ENCODE assay signal across 12 mouse cellular contexts in genomic region chr15:82277591-82277990, GRCm38 (mm10). TPM values are rescaled to one million over a fixed set of nuclear protein-coding genes. Genes with fewer than 3 reads are reported as not detected.
DNase-seq lines count a peak whose midpoint lies in the region; ATAC-seq and TF ChIP-seq lines count a peak whose summit lies in the region.
"Had no signal": no experiment of that assay in that cellular context is flagged by ENCODE, and none has a peak within 500 bp of the region (broad histone marks: within the 10 kb centered on the region; RNA-seq: fewer than 3 reads in every experiment).

No protein-coding gene starts in this region.

- DNase-seq in cerebellum, adult 2 months = peak; percentile 90 to 95
- DNase-seq in hindbrain, embryonic 10.5 days (ENCODE audit: low spot score) = no peak
- no peak for DNase-seq in retina, postnatal 1 day
- no peak for DNase-seq in heart, embryonic 10.5 days (ENCODE audit: low spot score)
- DNase-seq in kidney, postnatal 4 days = no peak
- no peak for DNase-seq in embryo, embryonic 10 days (ENCODE audit: low spot score)

- no peaks in the 10 kb centered on the region for H3K27me3 ChIP-seq in cerebellum, adult 2 months (ENCODE audit: control insufficient read depth, insufficient read depth, low read length)
- peaks cover 29% of the 10 kb centered on the region for H3K27me3 ChIP-seq in hindbrain, embryonic 10.5 days (ENCODE audit: insufficient read depth, poor library complexity, severe bottlenecking)
- H3K27me3 ChIP-seq in midbrain, embryonic 13.5 days = peaks cover 11% of the 10 kb centered on the region
- H3K27me3 ChIP-seq in heart, embryonic 10.5 days (ENCODE audit: insufficient read depth, poor library complexity, severe bottlenecking) = peaks cover 59% of the 10 kb centered on the region

- peak; percentile 33; the same call in 1 of the 2 replicates for TF ChIP-seq POLR2A in cerebellum, adult 2 months (IDR thresholded peaks at IDR 0.05; ENCODE audit: borderline replicate concordance, insufficient read depth, low read length)

- H3K27ac ChIP-seq in cerebellum, adult 2 months (ENCODE audit: insufficient read depth, low read length) = peak overlapping the region; percentile 93
- 0 out of 2 replicates have a peak overlapping the region, but pooled peaks have one; percentile 9 for H3K27ac ChIP-seq in hindbrain, embryonic 10.5 days
- peak overlapping the region; percentile 27; the same call in 1 of the 2 replicates for H3K27ac ChIP-seq in midbrain, embryonic 13.5 days
- H3K27ac ChIP-seq in heart, embryonic 10.5 days = no peak overlapping the region
- H3K27ac ChIP-seq: heart, embryonic 15.5 days had no signal

- peaks cover 45% of the 10 kb centered on the region for H3K4me1 ChIP-seq in cerebellum, adult 2 months (ENCODE audit: control insufficient read depth, insufficient read depth, low read length)
- H3K4me1 ChIP-seq in hindbrain, embryonic 10.5 days (replicated peaks) = peaks cover 46% of the 10 kb centered on the region
- H3K4me1 ChIP-seq in midbrain, embryonic 13.5 days (replicated peaks) = peaks cover 44% of the 10 kb centered on the region
- H3K4me1 ChIP-seq in heart, embryonic 10.5 days = peaks cover 24% of the 10 kb centered on the region

- 14% methylated on average over 5 of the region's 5 CpGs for WGBS in cerebellum, adult 2 months
- 91% methylated on average over 5 of the region's 5 CpGs for WGBS in hindbrain, embryonic 10.5 days
- 82% methylated on average over 5 of the region's 5 CpGs for whole genome bisulfite sequencing in midbrain, embryonic 13.5 days
- WGBS in heart, embryonic 10.5 days = 59% methylated on average over 5 of the region's 5 CpGs

- H3K4me2 ChIP-seq in midbrain, embryonic 13.5 days (replicated peaks) = peak overlapping the region; percentile 98
- H3K4me2 ChIP-seq: heart, embryonic 15.5 days had no signal

- H3K36me3 ChIP-seq in hindbrain, embryonic 10.5 days = peaks cover 59% of the 10 kb centered on the region
- H3K36me3 ChIP-seq in midbrain, embryonic 13.5 days = peaks cover 48% of the 10 kb centered on the region
- 0 out of 2 replicates have a peak, but pooled peaks cover 3% of the 10 kb centered on the region for H3K36me3 ChIP-seq in heart, embryonic 10.5 days
- H3K36me3 ChIP-seq: heart, embryonic 15.5 days had no signal

- TF ChIP-seq CTCF in cerebellum, adult 2 months (IDR thresholded peaks at IDR 0.05; ENCODE audit: borderline replicate concordance, insufficient read depth, low read depth, low read length) = no peak

- peak overlapping the region; percentile 93 for H3K4me3 ChIP-seq in cerebellum, adult 2 months (replicated peaks; ENCODE audit: insufficient read depth, low read depth, low read length)
- peak overlapping the region; percentile 85; the same call in 1 of the 2 replicates for H3K4me3 ChIP-seq in hindbrain, embryonic 10.5 days
- H3K4me3 ChIP-seq in midbrain, embryonic 13.5 days (replicated peaks) = peak overlapping the region; percentile 89
- H3K4me3 ChIP-seq in heart, embryonic 10.5 days = no peak overlapping the region
- H3K4me3 ChIP-seq: heart, embryonic 15.5 days had no signal

- H3K9ac ChIP-seq in midbrain, embryonic 13.5 days (replicated peaks) = peak overlapping the region; percentile 96
- H3K9ac ChIP-seq: heart, embryonic 15.5 days had no signal

- no peaks in the 10 kb centered on the region for H3K9me3 ChIP-seq in hindbrain, embryonic 10.5 days
- no peaks in the 10 kb centered on the region for H3K9me3 ChIP-seq in midbrain, embryonic 13.5 days
- no peaks in the 10 kb centered on the region for H3K9me3 ChIP-seq in heart, embryonic 10.5 days
- H3K9me3 ChIP-seq: heart, embryonic 15.5 days had no signal

- peak; percentile 69 for ATAC-seq in cerebellum, adult (ENCODE audit: insufficient number of reproducible peaks, low FRiP score, low TSS enrichment)
- no peak for ATAC-seq in midbrain, embryonic 13.5 days

RNA-seq across cellular contexts. Expression of gene Sept3, which starts 2.9 kb away (rescaled TPM):
- polyA plus RNA-seq in cerebellum, adult 2 months (2012; rRNA removed) = 306 and 367 TPM in 2 replicates
- 72.8 and 111 TPM in 2 replicates for polyA plus RNA-seq in hindbrain, embryonic 10.5 days (2016; fragmentation: Nextera tagmentation; extraction: Ambion mirVana)
- 341 and 349 TPM in 2 replicates for polyA plus RNA-seq in midbrain, embryonic 13.5 days (2015; fragmentation: Nextera tagmentation; extraction: Ambion mirVana)
- polyA plus RNA-seq in heart, embryonic 10.5 days (2016; fragmentation: Nextera tagmentation; extraction: Ambion mirVana) = 3.7 and 14.0 TPM in 2 replicates

RNA-seq across cellular contexts. Expression of gene Wbp2nl, which starts 21.2 kb away (rescaled TPM):
- not detected in 2 replicates for polyA plus RNA-seq in cerebellum, adult 2 months (2012; rRNA removed)
- polyA plus RNA-seq in hindbrain, embryonic 10.5 days (2016; fragmentation: Nextera tagmentation; extraction: Ambion mirVana) = 0.19 TPM in 1 of 2 replicates, not detected in the other
- not detected in 2 replicates for polyA plus RNA-seq in midbrain, embryonic 13.5 days (2015; fragmentation: Nextera tagmentation; extraction: Ambion mirVana)
- 0.28 and 0.65 TPM in 2 replicates for polyA plus RNA-seq in heart, embryonic 10.5 days (2016; fragmentation: Nextera tagmentation; extraction: Ambion mirVana)
- polyA plus RNA-seq: urinary bladder, adult 2 months had no signal

RNA-seq across cellular contexts. Expression of gene 1500009C09Rik, which starts 25.4 kb away (rescaled TPM):
- 195 and 218 TPM in 2 replicates for polyA plus RNA-seq in cerebellum, adult 2 months (2012; rRNA removed)
- 0.17 and 1.5 TPM in 2 replicates for polyA plus RNA-seq in hindbrain, embryonic 10.5 days (2016; fragmentation: Nextera tagmentation; extraction: Ambion mirVana)
- 9.6 and 9.7 TPM in 2 replicates for polyA plus RNA-seq in midbrain, embryonic 13.5 days (2015; fragmentation: Nextera tagmentation; extraction: Ambion mirVana)
- polyA plus RNA-seq in heart, embryonic 10.5 days (2016; fragmentation: Nextera tagmentation; extraction: Ambion mirVana) = not detected in 2 replicates
- polyA plus RNA-seq: heart, embryonic 15.5 days; kidney, embryonic 16.5 days; lung, embryonic 16.5 days had no signal

RNA-seq across cellular contexts. Expression of gene Cenpm, which starts 33.0 kb away (rescaled TPM):
- polyA plus RNA-seq in cerebellum, adult 2 months (2012; rRNA removed) = 3.2 and 3.6 TPM in 2 replicates
- polyA plus RNA-seq in hindbrain, embryonic 10.5 days (2016; fragmentation: Nextera tagmentation; extraction: Ambion mirVana) = 86.2 and 92.6 TPM in 2 replicates
- 28.6 and 30.4 TPM in 2 replicates for polyA plus RNA-seq in midbrain, embryonic 13.5 days (2015; fragmentation: Nextera tagmentation; extraction: Ambion mirVana)
- 58.1 and 66.3 TPM in 2 replicates for polyA plus RNA-seq in heart, embryonic 10.5 days (2016; fragmentation: Nextera tagmentation; extraction: Ambion mirVana)

RNA-seq across cellular contexts. Expression of gene Tnfrsf13c, which starts 53.4 kb away (rescaled TPM):
- 0.89 and 0.93 TPM in 2 replicates for polyA plus RNA-seq in cerebellum, adult 2 months (2012; rRNA removed)
- polyA plus RNA-seq in hindbrain, embryonic 10.5 days (2016; fragmentation: Nextera tagmentation; extraction: Ambion mirVana) = 0.18 and 0.46 TPM in 2 replicates
- not detected in 2 replicates for polyA plus RNA-seq in midbrain, embryonic 13.5 days (2015; fragmentation: Nextera tagmentation; extraction: Ambion mirVana)
- 0.20 TPM in 1 of 2 replicates, not detected in the other for polyA plus RNA-seq in heart, embryonic 10.5 days (2016; fragmentation: Nextera tagmentation; extraction: Ambion mirVana)
- polyA plus RNA-seq: heart, embryonic 15.5 days; lung, embryonic 16.5 days had no signal

Comparison
In these comparisons a context has a peak if more than half of its experiments do, and no peak if none do; other contexts are left out.
1. DNase-seq: peak in cerebellum, adult 2 months (2 of 2); none in hindbrain, embryonic 10.5 days (single experiment), retina, postnatal 1 day (single experiment), heart, embryonic 10.5 days (single experiment), kidney, postnatal 4 days (0 of 2) and embryo, embryonic 10 days (single experiment).
2. RNA of gene 1500009C09Rik, which starts 25.4 kb away (polyA plus RNA-seq): 195 to 218 TPM in cerebellum, adult 2 months; 9.6 to 9.7 TPM in midbrain, embryonic 13.5 days, 0.17 to 1.5 TPM in hindbrain, embryonic 10.5 days and not detected in heart, embryonic 10.5 days; every median in the first group is over 10 times any median in the second.